Mouse (Mus musculus): ENCODE measurements around the gene Tenm3. TPM values are rescaled to one million over a fixed set of nuclear protein-coding genes. Genes with fewer than 3 reads are reported as not detected.

Tenm3 gene
- polyA plus RNA-seq, 1 experiment, result 18.2 TPM

- no peaks in the 10 kb centered on the region for H3K79me2 ChIP-seq (ENCODE audit: control insufficient read depth, insufficient read depth)
- no peaks in the 10 kb centered on the region for H3K27me3 ChIP-seq (ENCODE audit: control insufficient read depth, insufficient read depth, insufficient read length)
- H3K79me3 ChIP-seq (ENCODE audit: low read depth), result no peaks in the 10 kb centered on the region
- H3K4me3 ChIP-seq (ENCODE audit: insufficient read depth, poor library complexity, severe bottlenecking), result no peak overlapping the region
- no peak for TF ChIP-seq MAX (IDR thresholded peaks at IDR 0.05)
- TF ChIP-seq MYOG (IDR thresholded peaks at IDR 0.05; ENCODE audit: control insufficient read depth, extremely low read depth, insufficient read length), result no peak
- no peaks in the 10 kb centered on the region for H3K36me3 ChIP-seq (ENCODE audit: control insufficient read depth, insufficient read depth)
- no peak overlapping the region for H3ac ChIP-seq (ENCODE audit: control insufficient read depth, insufficient read length, low read depth)
Measured at GRCm38 (mm10) chr8:48309191-48309987, 534.4 kb downstream of the Tenm3 start.

DNA sequence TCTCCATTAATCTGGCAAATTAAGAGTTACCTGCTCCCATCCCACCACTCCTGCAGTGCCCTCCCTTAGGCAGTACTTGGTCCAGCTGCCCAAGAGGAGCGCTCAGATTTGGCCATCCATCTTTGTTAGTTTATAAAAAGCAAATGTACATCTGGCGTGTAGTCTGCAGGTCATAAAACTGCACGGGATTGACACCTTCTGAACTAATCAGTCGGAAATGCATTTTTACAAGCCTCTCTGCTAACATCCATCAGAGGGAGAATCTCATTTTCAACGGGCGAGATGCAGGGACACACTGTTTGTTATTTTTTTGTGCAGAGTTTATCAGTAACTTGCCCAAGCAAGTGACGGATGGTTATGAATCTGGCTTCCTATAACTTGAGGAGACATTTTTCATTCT, 539.5 kb downstream of the Tenm3 start:
- Histone ChIP-seq H3K79me3 (ENCODE audit: low read depth) (no peaks in the 10 kb centered on the region), H3K79me2 (ENCODE audit: control insufficient read depth, insufficient read depth) (no peaks in the 10 kb centered on the region), H3ac (ENCODE audit: control insufficient read depth, insufficient read length, low read depth) (no peak overlapping the region), H3K36me3 (ENCODE audit: control insufficient read depth, insufficient read depth) (no peaks in the 10 kb centered on the region), H3K4me3 (ENCODE audit: insufficient read depth, poor library complexity, severe bottlenecking) (no peak overlapping the region), H3K27me3 (ENCODE audit: control insufficient read depth, insufficient read depth, insufficient read length) (no peaks in the 10 kb centered on the region)
- no peak for TF ChIP-seq MYOD1 (IDR thresholded peaks at IDR 0.05; ENCODE audit: control insufficient read depth, insufficient read length, low read depth)
- TF ChIP-seq MYOG (IDR thresholded peaks at IDR 0.05; ENCODE audit: control insufficient read depth, extremely low read depth, insufficient read length), result no peak
- no peak for TF ChIP-seq MAX (IDR thresholded peaks at IDR 0.05)
- TF ChIP-seq CTCF (IDR thresholded peaks at IDR 0.05; ENCODE audit: control insufficient read depth, insufficient read depth, insufficient read length), result no peak
- no peak for TF ChIP-seq FOSL1 (IDR thresholded peaks at IDR 0.05; ENCODE audit: insufficient read depth, low read length, poor library complexity, severe bottlenecking)
- no peak for TF ChIP-seq CEBPB (IDR thresholded peaks at IDR 0.05; ENCODE audit: low read depth)
- no peak for TF ChIP-seq USF1 (IDR thresholded peaks at IDR 0.05; ENCODE audit: low read depth)

DNA sequence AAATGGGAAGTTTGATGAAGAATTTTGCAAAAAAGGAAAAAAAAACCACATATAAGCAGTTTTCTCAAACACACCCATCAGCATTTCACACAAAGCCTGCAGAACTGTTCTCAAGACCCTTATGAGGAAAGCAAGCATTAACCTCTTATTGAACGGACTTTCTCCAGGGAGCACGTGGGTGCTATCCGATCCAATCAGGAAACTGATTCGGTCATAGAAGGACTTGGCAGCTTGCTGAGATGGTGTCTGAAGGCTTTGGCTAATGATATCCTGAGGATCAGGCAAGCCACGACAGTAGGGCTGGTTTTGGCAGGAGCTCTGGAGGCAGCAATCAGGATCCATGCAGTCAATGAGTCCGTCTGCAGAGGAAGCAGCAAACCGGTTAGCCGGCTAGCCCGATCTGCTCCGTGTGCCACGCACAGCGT, 543.1 kb downstream of the Tenm3 start:
- Histone ChIP-seq H3K79me2 (ENCODE audit: control insufficient read depth, insufficient read depth) (no peaks in the 10 kb centered on the region), H3ac (ENCODE audit: control insufficient read depth, insufficient read length, low read depth) (no peak overlapping the region), H3K79me3 (ENCODE audit: low read depth) (no peaks in the 10 kb centered on the region), H3K4me3 (ENCODE audit: insufficient read depth, poor library complexity, severe bottlenecking) (no peak overlapping the region), H3K27me3 (ENCODE audit: control insufficient read depth, insufficient read depth, insufficient read length) (no peaks in the 10 kb centered on the region), H3K36me3 (ENCODE audit: control insufficient read depth, insufficient read depth) (peaks cover 4% of the 10 kb centered on the region)
- TF ChIP-seq CTCF (IDR thresholded peaks at IDR 0.05; ENCODE audit: control insufficient read depth, insufficient read depth, insufficient read length), result no peak
- no peak for TF ChIP-seq CEBPB (IDR thresholded peaks at IDR 0.05; ENCODE audit: low read depth)

GRCm38 (mm10) chr8:48300061-48300460, 543.7 kb downstream of the Tenm3 start:
- peaks cover 4% of the 10 kb centered on the region for H3K36me3 ChIP-seq (ENCODE audit: control insufficient read depth, insufficient read depth)

GRCm38 (mm10) chr8:48299341-48299740, 544.4 kb downstream of the Tenm3 start:
- no peaks in the 10 kb centered on the region for H3K79me2 ChIP-seq (ENCODE audit: control insufficient read depth, insufficient read depth)
- no peak overlapping the region for H3ac ChIP-seq (ENCODE audit: control insufficient read depth, insufficient read length, low read depth)
- peaks cover 4% of the 10 kb centered on the region for H3K36me3 ChIP-seq (ENCODE audit: control insufficient read depth, insufficient read depth)
- H3K27me3 ChIP-seq (ENCODE audit: control insufficient read depth, insufficient read depth, insufficient read length), result no peaks in the 10 kb centered on the region
- H3K79me3 ChIP-seq (ENCODE audit: low read depth), result no peaks in the 10 kb centered on the region
- TF ChIP-seq FOSL1 (IDR thresholded peaks at IDR 0.05; ENCODE audit: insufficient read depth, low read length, poor library complexity, severe bottlenecking) (no peak), MYOG (IDR thresholded peaks at IDR 0.05; ENCODE audit: control insufficient read depth, extremely low read depth, insufficient read length) (no peak), CTCF (IDR thresholded peaks at IDR 0.05; ENCODE audit: control insufficient read depth, insufficient read depth, insufficient read length) (no peak), MAX (IDR thresholded peaks at IDR 0.05) (no peak), CEBPB (IDR thresholded peaks at IDR 0.05; ENCODE audit: low read depth) (no peak), USF1 (IDR thresholded peaks at IDR 0.05; ENCODE audit: low read depth) (no peak), MYOD1 (IDR thresholded peaks at IDR 0.05; ENCODE audit: control insufficient read depth, insufficient read length, low read depth) (no peak)
- H3K4me3 ChIP-seq (ENCODE audit: insufficient read depth, poor library complexity, severe bottlenecking), result no peak overlapping the region

More at GRCm38 (mm10) chr8:48300061-48300460, 543.7 kb downstream of the Tenm3 start:
- no peak overlapping the region for H3ac ChIP-seq (ENCODE audit: control insufficient read depth, insufficient read length, low read depth)
- H3K79me2 ChIP-seq (ENCODE audit: control insufficient read depth, insufficient read depth), result no peaks in the 10 kb centered on the region
- no peaks in the 10 kb centered on the region for H3K27me3 ChIP-seq (ENCODE audit: control insufficient read depth, insufficient read depth, insufficient read length)
- no peak for TF ChIP-seq CTCF (IDR thresholded peaks at IDR 0.05; ENCODE audit: control insufficient read depth, insufficient read depth, insufficient read length)
- no peak for TF ChIP-seq MYOG (IDR thresholded peaks at IDR 0.05; ENCODE audit: control insufficient read depth, extremely low read depth, insufficient read length)
- TF ChIP-seq FOSL1 (IDR thresholded peaks at IDR 0.05; ENCODE audit: insufficient read depth, low read length, poor library complexity, severe bottlenecking), result no peak
- TF ChIP-seq CEBPB (IDR thresholded peaks at IDR 0.05; ENCODE audit: low read depth), result no peak
- TF ChIP-seq MYOD1 (IDR thresholded peaks at IDR 0.05; ENCODE audit: control insufficient read depth, insufficient read length, low read depth), result no peak
- H3K79me3 ChIP-seq (ENCODE audit: low read depth), result no peaks in the 10 kb centered on the region
- no peak overlapping the region for H3K4me3 ChIP-seq (ENCODE audit: insufficient read depth, poor library complexity, severe bottlenecking)

GRCm38 (mm10) chr8:48296371-48296770, 547.4 kb downstream of the Tenm3 start:
- Histone ChIP-seq H3K36me3 (ENCODE audit: control insufficient read depth, insufficient read depth) (peaks cover 4% of the 10 kb centered on the region), H3ac (ENCODE audit: control insufficient read depth, insufficient read length, low read depth) (no peak overlapping the region), H3K79me3 (ENCODE audit: low read depth) (no peaks in the 10 kb centered on the region), H3K79me2 (ENCODE audit: control insufficient read depth, insufficient read depth) (no peaks in the 10 kb centered on the region), H3K4me3 (ENCODE audit: insufficient read depth, poor library complexity, severe bottlenecking) (no peak overlapping the region), H3K27me3 (ENCODE audit: control insufficient read depth, insufficient read depth, insufficient read length) (no peaks in the 10 kb centered on the region)
- no peak for TF ChIP-seq MYOG (IDR thresholded peaks at IDR 0.05; ENCODE audit: control insufficient read depth, extremely low read depth, insufficient read length)
- no peak for TF ChIP-seq CTCF (IDR thresholded peaks at IDR 0.05; ENCODE audit: control insufficient read depth, insufficient read depth, insufficient read length)
- TF ChIP-seq CEBPB (IDR thresholded peaks at IDR 0.05; ENCODE audit: low read depth), result no peak
- no peak for TF ChIP-seq USF1 (IDR thresholded peaks at IDR 0.05; ENCODE audit: low read depth)
- TF ChIP-seq FOSL1 (IDR thresholded peaks at IDR 0.05; ENCODE audit: insufficient read depth, low read length, poor library complexity, severe bottlenecking), result no peak
- TF ChIP-seq MYOD1 (IDR thresholded peaks at IDR 0.05; ENCODE audit: control insufficient read depth, insufficient read length, low read depth), result no peak
- TF ChIP-seq MAX (IDR thresholded peaks at IDR 0.05), result no peak
